Mouse (Mus musculus) left cerebral cortex, postnatal 4 days (tissue): ENCODE data around the gene Pcdh7. TPM values are rescaled to one million over a fixed set of nuclear protein-coding genes. Genes with fewer than 3 reads are reported as not detected.
A peak's percentile ranks its signal among the peaks of the same experiment; 100 is the strongest.
"Not testable (repeated sequence)": the region's sequence is repeated elsewhere in the genome, so short reads cannot be mapped to it uniquely, and the experiment has no call there.

ENCODE experiments used
- DNase-seq: peaks from one replicate; pipeline ENCODE4 v3.0.0-alpha.2; 2022
- intact Hi-C: fragments of 180-260 bp; cut with DNase I; formaldehyde crosslinking; loops from one replicate; pipeline ENCODE4 v1.15.1; 2025
- total RNA-seq, 2 experiments: library from RNA; stranded (reverse); gene quantifications; 2 replicates each; pipeline ENCODE4 v1.2.3; 2021

The Pcdh7 gene
- total RNA-seq = 100 to 1,000 TPM; 118 to 136 TPM

DNA sequence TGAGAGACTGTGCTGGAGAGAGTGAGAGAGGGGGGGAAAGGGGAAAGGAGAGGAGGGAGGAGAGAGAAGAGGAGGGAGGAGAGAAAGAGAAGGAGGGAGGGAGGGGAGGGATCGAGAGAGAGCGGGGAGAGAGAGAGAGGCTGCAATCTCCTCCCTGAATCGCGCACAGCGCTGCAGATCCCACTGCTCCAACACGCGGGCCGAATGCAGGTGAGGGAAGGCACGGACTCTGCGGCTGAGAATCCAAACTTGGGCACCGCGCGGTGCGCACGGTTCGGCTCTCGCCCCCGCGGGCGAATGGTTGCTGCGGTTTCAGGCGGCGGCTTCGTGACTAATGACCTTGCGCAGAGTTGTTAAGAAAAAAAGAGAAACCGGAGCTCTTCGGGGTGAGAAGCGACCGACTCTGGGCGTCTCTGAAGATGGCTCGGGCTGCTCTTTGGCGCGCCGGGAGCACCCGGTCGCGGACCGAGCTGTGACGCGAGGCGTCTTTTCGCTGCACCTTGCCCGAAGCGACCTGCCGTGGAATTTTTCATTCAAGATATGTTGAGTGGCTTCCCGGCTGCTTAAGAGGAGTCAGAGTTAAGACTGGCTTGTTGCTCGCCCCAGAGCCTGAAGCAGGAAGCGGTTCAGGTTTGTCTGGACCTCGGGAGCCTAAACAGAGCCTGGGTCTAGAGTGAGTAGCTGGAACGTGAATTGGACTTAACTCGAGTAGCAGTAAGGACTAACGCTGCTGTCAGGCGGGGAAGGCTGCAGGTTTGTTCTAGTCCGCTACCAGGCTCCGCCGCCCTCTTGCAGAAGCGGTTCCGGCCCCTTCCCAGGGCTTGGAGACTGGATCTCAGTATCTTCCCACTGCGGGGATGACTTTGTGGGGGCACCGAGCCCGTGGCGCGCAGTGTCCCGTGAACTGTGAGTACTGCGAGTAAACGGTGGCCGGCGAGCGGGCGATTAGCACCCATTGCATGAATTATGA is at the start of gene Pcdh7:
Gene Pcdh7, plus strand, starts transcription at position 62 of the 970 bp plus-strand sequence.
- intact Hi-C loops = loop anchor here (5.0 kb wide), 2 partner anchors 1019 to 1511 kb away; no protein-coding TSS in a partner anchor
- peak; percentile 58 for DNase-seq

DNA sequence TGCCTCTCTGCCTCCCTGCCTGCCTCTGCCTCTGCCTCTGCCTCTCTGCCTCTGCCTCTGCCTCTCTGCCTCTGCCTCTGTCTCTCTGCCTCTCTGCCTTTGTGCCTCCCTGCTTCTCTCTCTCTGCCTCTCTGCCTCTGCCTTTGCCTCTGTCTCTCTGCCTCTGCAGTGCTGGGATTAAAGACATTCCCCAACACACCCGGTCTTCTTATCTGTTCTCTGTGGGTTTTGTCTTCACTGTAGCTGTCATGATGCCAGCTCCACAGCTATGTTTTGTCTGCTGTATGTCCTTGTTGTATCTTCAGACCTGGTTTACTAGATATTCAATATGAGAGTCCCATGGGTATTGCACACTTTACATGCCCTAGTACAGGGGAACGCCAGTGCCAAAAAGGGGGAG is 40.8 kb upstream of the Pcdh7 start:
- DNase-seq, intact Hi-C loops: not testable (repeated sequence)

DNA sequence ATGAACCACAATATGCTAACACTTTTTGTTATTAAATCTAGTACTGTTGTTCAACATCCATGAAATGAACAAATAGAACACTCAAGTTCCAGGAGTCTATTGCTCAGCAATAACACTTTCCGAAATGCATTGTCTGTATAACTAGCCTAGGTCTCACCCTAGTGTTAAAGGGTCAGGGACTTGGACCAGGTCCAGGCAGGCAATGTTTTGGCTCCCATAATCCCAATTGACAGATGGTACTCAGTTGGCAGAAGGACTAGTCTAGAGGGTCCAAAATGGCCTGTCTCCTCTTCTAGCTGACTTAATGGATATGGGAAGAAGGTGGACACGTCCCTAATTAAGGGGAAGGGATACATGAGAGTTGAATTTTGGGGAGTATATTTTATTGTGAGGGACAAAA is 9.4 kb upstream of the Pcdh7 start:
- peak; percentile 62 for DNase-seq
- intact Hi-C loops = no loop called here

DNA sequence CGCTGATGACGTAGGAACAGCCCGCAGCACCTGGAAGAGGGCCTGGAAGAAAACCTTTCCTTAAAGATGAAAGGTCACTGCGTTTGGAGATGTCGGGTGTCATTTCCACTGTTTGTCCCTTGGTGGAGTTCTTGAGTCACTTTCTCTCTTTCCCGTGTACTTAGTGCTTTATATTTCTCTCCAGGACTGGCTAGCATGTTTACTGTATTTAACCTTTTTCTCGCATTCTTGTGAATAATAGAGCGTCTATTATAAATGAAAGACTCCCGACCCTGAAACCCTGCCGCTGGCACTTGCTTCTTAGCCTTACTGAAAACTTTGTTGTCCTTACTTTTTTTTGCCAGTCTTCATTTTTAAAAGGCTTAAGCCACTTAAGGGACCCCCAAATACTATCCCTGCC is 3.8 kb upstream of the Pcdh7 start:
- no peak for DNase-seq
- intact Hi-C loops = no loop called here

DNA sequence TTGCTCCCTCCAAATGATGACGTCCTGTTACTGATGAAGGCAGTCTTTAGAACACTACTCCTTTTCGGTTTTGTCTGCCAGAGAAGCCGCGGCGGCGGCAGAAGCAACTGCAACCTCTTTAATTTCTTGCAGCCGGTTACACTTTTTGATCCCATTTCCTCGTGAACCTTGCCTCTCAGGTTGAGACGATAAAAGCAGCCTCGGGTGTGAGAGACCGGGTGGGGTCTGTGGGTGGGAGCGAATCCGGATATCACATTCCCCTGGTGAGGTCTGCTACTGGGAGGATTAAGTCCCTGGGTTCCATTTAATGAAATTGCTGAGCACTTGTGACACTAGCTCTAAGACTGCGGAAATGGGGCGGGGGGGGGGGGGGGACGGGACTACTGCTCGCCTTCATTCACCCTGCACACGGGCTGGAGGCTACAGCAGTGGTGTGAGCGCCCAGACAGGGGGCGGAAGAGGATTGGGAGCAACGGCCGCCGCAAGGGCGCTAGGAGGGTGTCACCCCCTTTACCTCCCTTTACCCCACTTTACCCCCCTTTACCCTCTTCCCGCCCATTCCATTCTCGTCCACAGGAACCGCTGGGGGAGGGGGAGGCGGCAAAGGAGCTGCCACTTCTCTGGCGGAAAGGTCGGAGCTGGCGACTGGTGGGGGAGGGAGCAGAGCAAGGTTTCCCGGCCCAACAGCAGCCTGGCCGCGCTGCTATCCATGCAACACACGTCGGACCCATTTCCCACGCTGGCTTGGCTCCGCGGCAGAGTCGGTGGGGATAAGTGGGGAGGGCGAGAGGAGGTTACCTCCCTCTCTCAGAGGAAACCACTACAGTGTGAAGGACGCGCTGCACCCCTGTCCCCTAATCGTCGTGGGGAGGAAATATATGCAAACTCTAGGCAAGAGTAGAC is 2.9 kb upstream of the Pcdh7 start:
- intact Hi-C loops = loop anchor here (5.0 kb wide), 2 partner anchors 1022 to 1508 kb away; no protein-coding TSS in a partner anchor
- DNase-seq = peak; percentile 76

DNA sequence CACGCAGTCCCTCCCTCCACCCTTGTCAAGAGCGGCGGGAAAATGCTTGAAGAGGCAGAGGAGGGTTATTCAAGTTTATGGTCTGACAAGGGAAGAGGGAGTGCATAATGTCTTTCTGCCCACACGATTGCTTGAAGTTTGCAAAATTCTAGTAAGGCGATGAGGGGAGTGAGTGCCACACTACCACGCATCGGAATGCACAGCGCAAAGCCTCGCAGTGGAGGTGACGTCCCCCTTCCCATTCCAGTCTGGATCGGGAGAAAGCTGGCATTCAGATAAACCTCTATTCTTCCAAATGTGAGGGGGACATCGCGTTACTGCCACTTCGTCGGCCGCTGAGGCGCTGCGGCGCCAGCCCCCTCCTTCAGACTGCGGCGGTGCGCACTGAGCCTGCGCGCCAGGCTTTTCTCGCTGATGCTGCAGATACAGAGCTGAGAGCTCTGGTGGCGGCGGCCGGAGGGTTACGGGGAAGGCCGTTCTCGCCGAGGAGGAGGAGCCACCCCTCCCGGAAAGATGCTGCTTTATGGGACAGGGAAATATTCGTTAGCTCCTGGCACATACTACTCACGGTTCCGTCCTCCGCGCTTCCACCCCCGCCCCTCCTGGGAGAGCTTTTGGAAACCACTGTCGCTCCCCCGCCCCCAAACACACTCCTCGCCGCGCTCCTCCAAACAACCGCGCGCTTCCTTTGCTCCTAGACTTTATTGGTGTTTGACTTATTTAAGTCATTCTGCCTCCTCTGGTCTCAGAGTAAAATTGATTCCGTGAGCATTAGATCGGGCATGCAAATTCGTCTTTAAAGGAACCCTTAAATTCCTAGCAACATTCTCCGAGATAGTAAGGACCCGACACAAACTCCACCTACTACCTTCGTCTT is 2.0 kb upstream of the Pcdh7 start:
- intact Hi-C loops = loop anchor here (5.0 kb wide), 2 partner anchors 1022 to 1508 kb away; no protein-coding TSS in a partner anchor
- DNase-seq = peak; percentile 82

DNA sequence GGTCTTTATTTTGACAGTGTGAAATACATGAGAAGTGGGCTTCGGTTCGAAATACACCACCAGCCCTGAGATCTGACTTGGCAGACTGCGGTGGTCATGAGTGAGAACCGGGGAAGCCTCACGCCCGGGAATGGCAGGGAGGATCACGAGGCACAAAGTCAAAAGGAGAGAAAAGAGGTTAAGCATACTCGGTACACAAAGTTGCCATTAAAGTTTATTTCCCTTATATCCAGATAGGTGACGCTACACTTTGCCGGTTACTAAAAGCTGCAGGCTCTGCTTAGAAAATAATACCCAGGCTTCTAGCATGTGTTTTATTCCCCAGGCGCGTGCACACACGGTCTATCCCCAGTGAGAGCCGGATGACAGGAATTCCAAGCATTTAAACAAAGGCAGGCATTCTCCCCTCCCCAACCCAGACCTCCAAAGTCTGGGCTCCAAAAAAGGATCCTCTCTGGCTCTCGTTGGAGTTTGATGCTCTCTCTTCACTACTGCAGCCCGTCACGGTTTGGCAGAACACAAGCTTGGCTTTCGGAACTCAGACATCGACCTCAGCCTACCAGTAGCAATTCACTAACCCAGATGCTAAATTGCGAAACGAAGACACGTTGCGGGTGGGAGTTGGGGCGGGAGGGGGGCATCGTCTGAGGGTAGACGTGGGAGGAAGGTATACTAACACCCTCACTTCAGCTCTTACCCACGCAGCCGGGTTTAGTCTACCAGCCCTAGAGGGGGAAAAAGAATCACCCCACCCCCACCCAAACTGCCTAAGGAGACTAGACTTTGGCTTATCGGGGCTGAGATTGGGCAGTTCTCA is 1.1 kb upstream of the Pcdh7 start:
- intact Hi-C loops = loop anchor here (5.0 kb wide), 2 partner anchors 1021 to 1509 kb away; no protein-coding TSS in a partner anchor
- peak; percentile 24 for DNase-seq

DNA sequence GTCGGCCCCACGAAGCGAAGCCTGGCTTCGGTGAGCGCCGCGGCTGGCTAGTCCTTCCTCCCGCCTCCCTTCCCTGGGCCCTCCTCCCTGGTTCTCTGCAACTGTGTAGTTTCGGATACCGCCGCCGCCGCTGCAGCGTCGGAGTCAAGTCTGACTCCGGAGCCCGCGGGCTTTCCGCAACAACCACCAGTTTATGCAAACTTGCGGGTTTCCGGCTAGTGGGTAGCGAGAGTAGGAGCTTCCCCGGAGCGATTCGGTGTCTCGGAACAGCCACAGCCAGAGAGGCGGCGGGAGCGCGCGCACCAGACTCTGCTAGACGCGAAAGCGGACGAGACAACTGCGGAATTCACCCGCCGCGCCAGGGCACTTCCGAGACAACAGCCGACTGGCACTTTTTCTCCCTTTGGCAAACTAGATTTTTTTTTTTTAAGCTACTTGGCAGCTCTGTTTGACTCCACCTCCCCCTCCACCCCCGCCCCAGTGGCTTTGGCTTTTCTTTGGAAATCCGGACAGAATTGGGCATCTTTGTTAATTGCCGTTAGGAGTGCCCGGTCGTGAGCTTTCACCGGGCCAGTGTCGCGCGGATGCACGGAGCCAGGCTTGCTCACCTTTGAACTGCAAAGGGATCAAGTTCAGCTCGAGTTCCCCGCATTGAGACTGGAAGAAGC is 395 bp upstream of the Pcdh7 start:
- intact Hi-C loops = loop anchor here (5.0 kb wide), 2 partner anchors 1020 to 1510 kb away; no protein-coding TSS in a partner anchor
- DNase-seq = peak; percentile 67

DNA sequence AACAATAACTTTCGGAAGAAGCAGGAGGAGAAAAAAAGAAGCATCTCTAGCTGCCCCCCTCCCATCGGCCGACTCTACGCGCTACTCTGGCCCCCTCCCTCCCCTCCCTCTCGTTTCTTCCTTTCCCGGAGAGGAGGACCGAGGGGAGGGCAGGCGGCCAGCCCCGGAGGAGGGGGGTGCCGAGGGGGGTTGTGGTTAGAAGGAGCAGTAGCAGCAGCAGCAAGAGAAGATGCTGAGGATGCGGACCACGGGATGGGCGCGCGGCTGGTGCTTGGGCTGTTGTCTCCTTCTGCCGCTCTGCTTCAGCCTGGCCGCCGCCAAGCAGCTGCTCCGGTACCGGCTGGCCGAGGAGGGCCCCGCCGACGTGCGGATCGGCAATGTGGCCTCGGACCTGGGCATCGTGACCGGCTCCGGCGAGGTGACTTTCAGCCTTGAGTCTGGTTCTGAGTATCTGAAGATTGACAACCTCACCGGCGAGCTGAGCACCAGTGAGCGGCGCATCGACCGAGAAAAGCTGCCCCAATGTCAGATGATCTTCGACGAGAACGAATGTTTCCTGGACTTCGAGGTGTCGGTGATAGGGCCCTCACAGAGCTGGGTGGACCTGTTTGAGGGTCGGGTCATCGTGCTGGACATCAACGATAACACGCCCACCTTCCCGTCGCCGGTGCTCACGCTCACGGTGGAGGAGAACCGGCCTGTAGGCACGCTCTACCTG is 1.3 kb downstream of the Pcdh7 start:
- peak; percentile 75 for DNase-seq
- intact Hi-C loops = loop anchor here (5.0 kb wide), 2 partner anchors 1018 to 1512 kb away; no protein-coding TSS in a partner anchor

DNA sequence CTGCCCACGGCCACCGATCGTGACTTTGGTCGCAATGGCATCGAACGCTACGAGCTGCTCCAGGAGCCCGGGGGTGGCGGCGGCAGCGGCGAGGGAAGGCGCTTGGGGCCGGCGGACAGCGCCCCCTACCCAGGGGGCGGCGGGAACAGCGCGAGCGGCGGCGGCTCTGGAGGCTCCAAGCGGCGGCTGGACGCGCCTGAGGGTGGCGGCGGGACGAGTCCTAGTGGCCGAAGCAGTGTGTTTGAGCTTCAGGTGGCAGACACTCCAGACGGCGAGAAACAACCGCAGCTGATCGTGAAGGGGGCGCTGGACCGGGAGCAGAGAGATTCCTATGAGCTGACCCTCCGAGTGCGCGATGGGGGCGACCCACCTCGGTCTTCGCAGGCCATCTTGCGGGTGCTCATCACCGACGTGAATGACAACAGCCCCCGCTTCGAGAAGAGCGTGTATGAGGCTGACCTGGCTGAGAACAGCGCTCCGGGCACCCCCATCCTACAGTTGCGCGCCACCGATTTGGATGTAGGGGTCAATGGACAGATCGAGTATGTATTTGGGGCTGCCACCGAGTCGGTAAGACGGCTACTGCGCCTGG is 1.9 kb downstream of the Pcdh7 start:
- intact Hi-C loops = loop anchor here (5.0 kb wide), 2 partner anchors 1018 to 1512 kb away; no protein-coding TSS in a partner anchor
- peak; percentile 75 for DNase-seq

DNA sequence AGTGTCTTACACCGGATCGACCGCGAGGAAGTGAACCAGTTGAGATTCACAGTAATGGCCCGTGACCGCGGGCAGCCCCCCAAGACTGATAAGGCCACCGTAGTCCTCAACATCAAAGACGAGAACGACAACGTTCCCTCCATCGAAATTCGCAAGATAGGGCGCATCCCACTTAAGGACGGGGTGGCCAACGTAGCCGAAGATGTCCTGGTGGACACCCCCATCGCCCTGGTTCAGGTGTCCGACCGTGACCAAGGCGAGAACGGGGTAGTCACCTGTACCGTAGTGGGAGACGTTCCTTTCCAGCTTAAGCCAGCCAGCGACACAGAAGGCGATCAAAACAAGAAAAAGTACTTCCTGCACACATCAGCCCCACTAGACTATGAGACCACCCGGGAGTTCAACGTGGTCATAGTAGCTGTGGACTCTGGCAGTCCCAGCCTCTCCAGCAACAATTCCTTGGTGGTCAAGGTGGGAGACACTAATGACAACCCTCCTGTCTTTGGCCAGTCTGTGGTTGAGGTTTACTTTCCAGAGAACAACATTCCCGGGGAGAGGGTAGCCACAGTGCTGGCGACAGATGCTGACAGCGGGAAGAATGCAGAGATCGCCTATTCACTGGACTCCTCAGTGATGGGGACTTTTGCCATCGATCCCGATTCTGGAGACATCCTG is 2.6 kb downstream of the Pcdh7 start:
- intact Hi-C loops = no loop called here
- DNase-seq = peak; percentile 3

DNA sequence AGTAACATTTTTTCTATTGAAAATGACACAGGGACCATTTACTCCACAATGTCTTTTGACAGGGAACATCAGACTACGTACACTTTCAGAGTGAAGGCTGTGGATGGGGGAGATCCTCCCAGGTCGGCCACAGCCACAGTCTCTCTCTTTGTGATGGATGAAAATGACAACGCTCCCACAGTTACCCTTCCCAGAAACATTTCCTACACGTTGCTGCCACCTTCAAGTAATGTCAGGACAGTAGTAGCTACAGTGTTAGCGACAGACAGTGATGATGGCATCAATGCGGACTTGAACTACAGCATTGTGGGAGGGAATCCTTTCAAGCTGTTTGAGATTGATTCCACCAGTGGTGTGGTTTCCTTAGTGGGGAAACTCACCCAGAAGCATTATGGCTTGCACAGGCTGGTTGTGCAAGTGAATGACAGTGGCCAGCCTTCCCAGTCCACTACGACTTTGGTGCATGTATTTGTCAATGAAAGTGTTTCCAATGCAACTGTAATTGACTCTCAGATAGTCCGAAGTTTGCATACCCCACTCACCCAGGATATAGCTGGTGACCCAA is 3.5 kb downstream of the Pcdh7 start:
- intact Hi-C loops = no loop called here
- no peak for DNase-seq

DNA sequence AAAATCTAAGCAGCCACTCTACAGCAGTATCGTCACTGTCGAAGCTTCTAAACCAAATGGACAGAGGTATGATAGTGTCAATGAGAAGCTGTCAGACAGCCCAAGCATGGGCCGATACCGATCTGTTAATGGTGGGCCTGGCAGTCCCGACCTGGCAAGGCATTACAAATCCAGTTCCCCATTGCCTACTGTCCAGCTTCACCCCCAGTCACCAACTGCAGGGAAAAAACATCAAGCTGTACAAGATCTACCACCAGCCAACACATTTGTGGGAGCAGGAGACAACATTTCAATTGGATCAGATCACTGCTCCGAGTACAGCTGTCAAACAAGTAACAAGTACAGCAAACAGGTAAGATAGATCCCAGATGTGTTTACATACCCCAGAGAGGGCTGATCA is 4.2 kb downstream of the Pcdh7 start:
- intact Hi-C loops = no loop called here
- DNase-seq = no peak

DNA sequence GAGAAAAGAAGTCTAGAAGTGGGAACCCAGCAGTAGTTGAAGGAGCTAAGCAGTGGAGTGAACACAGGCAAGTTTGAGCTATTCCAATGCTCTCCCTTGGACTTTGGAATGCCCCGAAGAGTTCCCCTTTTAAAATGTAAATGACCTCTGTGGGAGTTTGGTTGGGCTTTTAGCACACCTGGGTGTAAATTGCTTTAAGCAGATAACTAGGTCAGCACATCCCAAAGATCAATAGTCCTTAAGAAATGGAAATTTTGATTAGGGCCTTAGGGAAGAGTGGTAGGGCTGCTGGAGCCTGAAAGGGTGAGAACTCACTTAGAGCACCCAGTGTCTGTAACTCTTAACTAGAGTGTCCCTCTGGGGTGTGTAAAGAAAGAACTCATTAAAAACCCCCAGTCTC is 15.7 kb downstream of the Pcdh7 start:
- intact Hi-C loops = no loop called here
- DNase-seq = no peak

DNA sequence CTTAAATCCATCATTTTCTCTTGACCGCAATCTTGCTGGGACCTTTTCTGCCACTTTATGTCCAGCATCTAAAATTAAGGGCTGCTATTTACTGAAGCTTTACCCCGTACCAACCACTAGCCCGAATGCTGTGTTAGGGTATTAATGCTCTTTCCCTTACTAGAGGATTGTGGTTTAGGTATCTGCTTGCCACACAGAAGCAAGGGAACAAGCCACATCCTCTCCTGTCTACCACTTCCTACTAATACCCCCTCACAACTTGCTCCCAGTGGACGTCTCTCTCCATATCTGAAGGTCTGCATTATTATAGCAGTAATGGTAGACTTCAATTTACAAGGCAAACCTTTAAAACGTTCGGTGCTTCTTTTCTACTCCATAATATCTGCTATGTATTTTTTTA is 18.0 kb downstream of the Pcdh7 start:
- no peak for DNase-seq
- intact Hi-C loops = no loop called here

DNA sequence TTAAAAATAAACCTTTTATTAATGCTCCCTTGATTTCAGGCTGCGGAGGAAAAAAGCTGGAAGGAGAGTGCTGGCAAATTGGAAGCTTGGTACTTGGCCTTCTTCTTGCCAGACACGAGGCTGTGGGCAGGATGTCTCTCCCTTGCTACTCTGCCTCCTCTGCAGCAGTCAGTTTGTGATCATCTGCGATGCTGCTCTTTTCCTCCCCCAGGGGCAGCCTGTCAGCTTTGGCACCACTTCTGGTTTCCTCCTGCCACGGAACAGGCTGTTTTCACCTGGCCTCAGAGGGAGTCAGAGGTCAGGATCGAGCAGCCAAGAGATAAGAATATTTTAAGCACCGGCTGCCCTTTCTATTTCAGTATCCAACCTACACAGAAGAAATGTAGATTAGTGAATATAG is 25.2 kb downstream of the Pcdh7 start:
- peak; percentile 24 for DNase-seq
- intact Hi-C loops = no loop called here
